8 mouse cellular contexts compared by ENCODE assay signal in the genomic region with DNA sequence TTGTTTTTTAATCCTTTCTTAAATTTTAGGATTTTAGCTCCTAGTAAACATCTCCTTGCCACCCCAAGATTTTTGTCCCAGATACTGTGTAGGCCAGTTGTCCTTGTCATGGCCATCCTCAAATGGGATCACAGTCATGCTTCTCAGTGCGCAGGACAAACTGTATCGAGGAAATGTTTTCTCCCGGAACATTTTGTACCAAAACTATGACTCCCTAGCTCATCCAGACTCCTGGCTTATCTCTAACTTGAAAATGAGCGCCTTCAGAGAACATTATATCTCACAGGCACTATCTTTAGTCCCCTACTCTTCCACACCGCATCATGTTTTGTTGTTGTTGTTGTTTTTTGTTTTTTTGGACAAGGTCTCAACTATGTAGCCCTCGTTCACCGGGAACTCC. TPM values are rescaled to one million over a fixed set of nuclear protein-coding genes. Genes with fewer than 3 reads are reported as not detected.
A peak's percentile ranks its signal among the peaks of the same experiment; 100 is the strongest.
DNase-seq lines count a peak whose midpoint lies in the region; ATAC-seq and TF ChIP-seq lines count a peak whose summit lies in the region.

No protein-coding gene starts in this region.

- H3K9me3 ChIP-seq in intestine, postnatal 0 days (ENCODE audit: control insufficient read depth): no peaks in the 10 kb centered on the region
- no peaks in the 10 kb centered on the region for H3K9me3 ChIP-seq in neural tube, embryonic 12.5 days

- TF ChIP-seq POLR2A in kidney, adult 2 months (IDR thresholded peaks at IDR 0.05; ENCODE audit: low read depth, low read length): no peak
- TF ChIP-seq POLR2A in embryonic fibroblast, embryonic 13.5 days (IDR thresholded peaks at IDR 0.05; ENCODE audit: low read depth, low read length): no peak

- no peaks in the 10 kb centered on the region; the same call in 1 of the 2 replicates for H3K4me1 ChIP-seq in kidney, adult 2 months (ENCODE audit: control insufficient read depth, insufficient read depth, low read length)
- H3K4me1 ChIP-seq in embryonic fibroblast, embryonic 13.5 days (ENCODE audit: control insufficient read depth, insufficient read depth, low read length): peaks cover 2% of the 10 kb centered on the region; the same call in 1 of the 2 replicates
- H3K4me1 ChIP-seq in intestine, postnatal 0 days (replicated peaks; ENCODE audit: control insufficient read depth, insufficient read depth, low read length): no peaks in the 10 kb centered on the region; the same call in 1 of the 2 replicates
- peaks cover 14% of the 10 kb centered on the region for H3K4me1 ChIP-seq in neural tube, embryonic 12.5 days

- peak overlapping the region; percentile 97 for H3K27ac ChIP-seq in kidney, adult 2 months (ENCODE audit: insufficient read depth, low read depth, low read length)
- H3K27ac ChIP-seq in embryonic fibroblast, embryonic 13.5 days (ENCODE audit: insufficient read depth, low read length): peak overlapping the region; percentile 17; the same call in 1 of the 2 replicates
- H3K27ac ChIP-seq in intestine, postnatal 0 days (ENCODE audit: low read depth, low read length): peak overlapping the region; percentile 97; the same call in 1 of the 2 replicates
- no peak overlapping the region for H3K27ac ChIP-seq in neural tube, embryonic 12.5 days

- ATAC-seq in intestine, postnatal 0 days: no peak
- no peak for ATAC-seq in neural tube, embryonic 12.5 days (ENCODE audit: low FRiP score, low read depth)

- no peaks in the 10 kb centered on the region for H3K27me3 ChIP-seq in kidney, adult 2 months (replicated peaks; ENCODE audit: control insufficient read depth, insufficient read depth, low read length)
- H3K27me3 ChIP-seq in intestine, postnatal 0 days (replicated peaks; ENCODE audit: control insufficient read depth, insufficient read depth, low read length): no peaks in the 10 kb centered on the region
- no peaks in the 10 kb centered on the region for H3K27me3 ChIP-seq in neural tube, embryonic 12.5 days (replicated peaks)

- H3K4me3 ChIP-seq in kidney, adult 2 months (ENCODE audit: insufficient read depth, low read depth, low read length): peak overlapping the region; percentile 82
- peak overlapping the region; percentile 64 for H3K4me3 ChIP-seq in embryonic fibroblast, embryonic 13.5 days (ENCODE audit: insufficient read depth, low read length)
- peak overlapping the region; percentile 88 for H3K4me3 ChIP-seq in intestine, postnatal 0 days (ENCODE audit: low read depth, low read length)
- peak overlapping the region; percentile 99 for H3K4me3 ChIP-seq in neural tube, embryonic 12.5 days

- no peak for DNase-seq in kidney, adult 2 months
- DNase-seq in kidney, postnatal 25 days: no peak
- no peak for DNase-seq in thymus, postnatal 36 days
- DNase-seq in yolk sac, embryonic 10.5 days (ENCODE audit: low spot score): no peak
- no peak for DNase-seq in right cerebral cortex, postnatal 25 days

- peak overlapping the region; percentile 95; the same call in 1 of the 2 replicates for H3K9ac ChIP-seq in intestine, postnatal 0 days (ENCODE audit: low read depth, low read length)
- H3K9ac ChIP-seq in neural tube, embryonic 12.5 days: peak overlapping the region; percentile 96

- 17% methylated on average over 7 of the region's 7 CpGs for WGBS in kidney, adult 2 months
- 30% methylated on average over 7 of the region's 7 CpGs for WGBS in intestine, postnatal 0 days
- 51% methylated on average over 7 of the region's 7 CpGs for WGBS in neural tube, embryonic 12.5 days

- peaks cover 2% of the 10 kb centered on the region; the same call in 1 of the 2 replicates for H3K36me3 ChIP-seq in kidney, adult 2 months (ENCODE audit: control insufficient read depth, insufficient read depth, low read length)
- peaks cover 9% of the 10 kb centered on the region; the same call in 1 of the 2 replicates for H3K36me3 ChIP-seq in intestine, postnatal 0 days (ENCODE audit: control insufficient read depth, insufficient read depth)
- no peaks in the 10 kb centered on the region for H3K36me3 ChIP-seq in neural tube, embryonic 12.5 days

- peak overlapping the region; percentile 82 for H3K4me2 ChIP-seq in intestine, postnatal 0 days (replicated peaks; ENCODE audit: low read depth)
- peak overlapping the region; percentile 92 for H3K4me2 ChIP-seq in neural tube, embryonic 12.5 days (replicated peaks)

- no peak for TF ChIP-seq CTCF in kidney, adult 2 months (conservative IDR thresholded peaks at IDR 0.05; ENCODE audit: insufficient read depth, insufficient read length, low read depth, low read length)
- TF ChIP-seq CTCF in embryonic fibroblast, embryonic 13.5 days (IDR thresholded peaks at IDR 0.05; ENCODE audit: borderline replicate concordance, insufficient read depth, low read length): no peak
- TF ChIP-seq CTCF in intestine, postnatal 0 days (IDR thresholded peaks at IDR 0.05; ENCODE audit: low read depth): no peak

RNA-seq across cellular contexts. Expression of gene Zfp410, which starts 0.6 kb away (rescaled TPM):
- polyA plus RNA-seq in kidney, adult 2 months (2012; rRNA removed): 18.8 and 23.8 TPM in 2 replicates
- 39.1 and 46.0 TPM in 2 replicates for polyA plus RNA-seq in embryonic fibroblast, embryonic 13.5 days (2011; ENCODE audit: insufficient read length, low read depth, missing spikeins)
- 34.2 and 34.5 TPM in 2 replicates for polyA plus RNA-seq in intestine, postnatal 0 days (2015; fragmentation: Nextera tagmentation; extraction: Ambion mirVana)
- 108 and 111 TPM in 2 replicates for polyA plus RNA-seq in neural tube, embryonic 12.5 days (2016; fragmentation: Nextera tagmentation; extraction: Ambion mirVana)

RNA-seq across cellular contexts. Expression of gene Ptgr2, which starts 31.0 kb away (rescaled TPM):
- polyA plus RNA-seq in kidney, adult 2 months (2012; rRNA removed): 31.0 and 50.5 TPM in 2 replicates
- 41.6 and 43.7 TPM in 2 replicates for polyA plus RNA-seq in embryonic fibroblast, embryonic 13.5 days (2011; ENCODE audit: insufficient read length, low read depth, missing spikeins)
- polyA plus RNA-seq in intestine, postnatal 0 days (2015; fragmentation: Nextera tagmentation; extraction: Ambion mirVana): 35.3 and 41.2 TPM in 2 replicates
- polyA plus RNA-seq in neural tube, embryonic 12.5 days (2016; fragmentation: Nextera tagmentation; extraction: Ambion mirVana): 14.2 and 17.4 TPM in 2 replicates

RNA-seq across cellular contexts. Expression of gene Coq6, which starts 45.5 kb away (rescaled TPM):
- 47.7 and 51.2 TPM in 2 replicates for polyA plus RNA-seq in kidney, adult 2 months (2012; rRNA removed)
- polyA plus RNA-seq in embryonic fibroblast, embryonic 13.5 days (2011; ENCODE audit: insufficient read length, low read depth, missing spikeins): 18.7 and 21.9 TPM in 2 replicates
- 21.5 and 23.2 TPM in 2 replicates for polyA plus RNA-seq in intestine, postnatal 0 days (2015; fragmentation: Nextera tagmentation; extraction: Ambion mirVana)
- polyA plus RNA-seq in neural tube, embryonic 12.5 days (2016; fragmentation: Nextera tagmentation; extraction: Ambion mirVana): 37.8 and 40.9 TPM in 2 replicates

RNA-seq across cellular contexts. Expression of gene Fam161b, which starts 45.6 kb away (rescaled TPM):
- 1.2 and 1.3 TPM in 2 replicates for polyA plus RNA-seq in kidney, adult 2 months (2012; rRNA removed)
- polyA plus RNA-seq in embryonic fibroblast, embryonic 13.5 days (2011; ENCODE audit: insufficient read length, low read depth, missing spikeins): 0.61 and 0.94 TPM in 2 replicates
- 0.91 and 1.4 TPM in 2 replicates for polyA plus RNA-seq in intestine, postnatal 0 days (2015; fragmentation: Nextera tagmentation; extraction: Ambion mirVana)
- polyA plus RNA-seq in neural tube, embryonic 12.5 days (2016; fragmentation: Nextera tagmentation; extraction: Ambion mirVana): 11.5 and 12.5 TPM in 2 replicates
